Mouse (Mus musculus) cortical plate, adult 2 months (tissue): ENCODE measurements around the gene Copg1. TPM values are rescaled to one million over a fixed set of nuclear protein-coding genes. Genes with fewer than 3 reads are reported as not detected.

Source experiments
- H3K27ac ChIP-seq: fragments of 200-500 bp; 2 replicates; pipeline ENCODE4 v1.5.1; 2012; ENCODE audit warnings: low read length, control low read depth, inconsistent platforms; ENCODE audit not compliant: insufficient read depth
- H3K4me1 ChIP-seq: fragments of 200-500 bp; 2 replicates; pipeline ENCODE4 v1.6.1; 2011; ENCODE audit warnings: low read length; ENCODE audit not compliant: control insufficient read depth, insufficient read depth
- H3K4me3 ChIP-seq: fragments of 200-500 bp; 2 replicates; pipeline ENCODE4 v1.5.1; 2011; ENCODE audit warnings: mild to moderate bottlenecking, low read length, control low read depth; ENCODE audit not compliant: insufficient read depth
- CTCF ChIP-seq: fragments of 200-500 bp; IDR thresholded peaks from 2 replicates; pipeline ENCODE4 v1.5.1; 2011; ENCODE audit warnings: mild to moderate bottlenecking, control low read depth, low read length; ENCODE audit not compliant: insufficient read depth; ENCODE audit errors: extremely low read depth
- POLR2A ChIP-seq: fragments of 200-500 bp; IDR thresholded peaks from 2 replicates; pipeline ENCODE4 v1.6.1; 2011; ENCODE audit warnings: mild to moderate bottlenecking, low read length, control low read depth; ENCODE audit not compliant: insufficient read depth; ENCODE audit errors: extremely low read depth
- polyA plus RNA-seq: library from polyadenylated mRNA; depleted of rRNA; stranded (reverse); fragments of >200 nt; gene quantifications from 2 replicates; pipeline ENCODE4 v1.2.3, GENCODE M21; 2012; rRNA removed

Copg1 gene
- 163 and 165 TPM in 2 replicates for polyA plus RNA-seq

DNA sequence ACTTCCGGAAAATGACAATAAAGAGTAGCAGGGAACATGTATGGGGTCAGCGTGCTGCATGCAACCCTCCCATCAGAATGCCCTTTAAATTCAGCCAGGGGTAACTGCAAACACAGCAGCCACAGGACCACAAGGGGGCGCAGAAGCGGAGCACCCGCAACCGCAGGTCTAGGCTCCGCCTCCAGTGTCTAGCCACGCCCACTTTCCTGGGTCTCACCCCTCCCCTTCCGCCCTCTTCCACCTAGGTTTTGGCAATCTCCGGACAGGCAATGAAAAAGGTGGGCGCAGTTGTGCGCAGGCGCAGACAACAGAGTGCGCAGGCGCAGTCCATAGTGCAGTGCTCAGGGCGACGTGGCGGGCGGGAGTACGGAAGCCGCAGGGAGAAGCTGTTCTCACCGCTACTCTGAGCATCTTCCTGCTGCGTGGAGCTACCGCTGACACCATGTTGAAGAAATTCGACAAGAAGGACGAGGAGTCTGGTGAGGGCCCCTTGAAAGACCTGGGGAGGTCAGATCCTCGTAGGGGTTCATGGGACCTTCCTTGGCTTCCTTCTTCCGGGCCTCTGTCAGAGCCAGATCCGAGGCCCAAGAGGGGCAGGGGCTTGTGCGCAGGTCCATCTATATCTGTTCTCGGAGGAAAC is at the start of gene Copg1:
Copg1 (plus strand) TSS at position 221 of the 640 bp plus-strand sequence.
- H3K4me1 ChIP-seq, result peaks cover 5% of the 10 kb centered on the region
- H3K4me3 ChIP-seq, result peak within 1 kb of the TSS; percentile 82
- H3K27ac ChIP-seq, result no peak within 1 kb of the TSS
- TF ChIP-seq POLR2A (peak; percentile 91), CTCF (peak; percentile 72)

- TF ChIP-seq CTCF (no peak), POLR2A (peak; percentile 94)
- H3K4me1 ChIP-seq, result peaks cover 2% of the 10 kb centered on the region; the same call in 1 of the 2 replicates
- peak within 1 kb of the TSS; percentile 90 for H3K27ac ChIP-seq
- H3K4me3 ChIP-seq, result peak within 1 kb of the TSS; percentile 52
These were observed 48.9 kb upstream of the Copg1 start, which contains the start of gene Isy1 for GRCm38 (mm10) chr6:87838551-87839197. Isy1 (minus strand) TSS chr6:87838798.

DNA sequence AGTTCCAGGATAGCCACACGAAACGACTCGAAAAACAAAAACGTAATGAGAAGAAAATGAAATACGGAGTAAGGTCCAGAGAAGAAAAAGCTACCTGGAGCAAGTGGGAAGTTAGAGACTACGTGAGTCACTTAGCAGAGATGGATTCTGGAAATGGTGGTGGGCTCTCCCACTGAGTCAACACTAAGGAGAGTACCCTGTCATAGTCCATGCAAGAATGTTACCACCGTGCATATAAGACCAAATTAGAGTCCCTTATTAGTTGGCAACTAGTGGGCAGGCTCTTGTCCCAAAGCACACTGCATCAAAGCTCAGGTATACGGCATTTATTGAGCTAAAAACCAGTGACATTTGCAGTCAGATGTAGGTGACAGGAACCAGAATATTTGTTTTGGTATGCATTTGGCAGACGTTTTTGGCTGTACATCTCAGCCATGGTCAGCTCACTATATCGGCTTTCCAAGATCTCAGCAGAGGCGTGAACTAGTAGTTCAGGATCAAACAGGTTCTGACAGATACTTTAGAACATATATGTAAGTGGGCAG is 47.7 kb upstream of the Copg1 start:
- Histone ChIP-seq H3K27ac (no peak overlapping the region), H3K4me3 (no peak overlapping the region), H3K4me1 (peaks cover 2% of the 10 kb centered on the region; the same call in 1 of the 2 replicates)
- TF ChIP-seq CTCF (no peak), POLR2A (no peak)

DNA sequence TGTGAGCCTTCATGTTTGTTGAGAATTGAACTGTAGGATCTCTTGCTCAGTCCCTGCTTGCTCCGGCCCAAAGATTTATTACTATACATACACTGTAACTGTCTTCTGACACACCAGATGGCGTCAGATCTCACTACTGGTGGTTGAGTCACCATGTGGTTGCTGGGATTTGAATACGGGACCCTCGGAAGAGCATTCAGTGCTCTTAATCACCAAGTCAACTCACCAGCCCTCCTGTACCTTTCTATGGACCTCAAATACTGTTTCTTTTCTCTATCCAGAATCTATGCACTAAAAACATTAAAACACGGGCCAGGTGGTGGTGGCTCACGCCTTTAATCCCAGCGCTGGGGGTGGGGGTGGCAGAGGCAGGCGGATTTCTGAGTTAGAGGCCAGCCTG is 46.0 kb upstream of the Copg1 start:
- Histone ChIP-seq H3K4me1 (peaks cover 3% of the 10 kb centered on the region; the same call in 1 of the 2 replicates), H3K27ac (no peak overlapping the region), H3K4me3 (no peak overlapping the region)
- TF ChIP-seq CTCF, result no peak
- TF ChIP-seq POLR2A, result no peak

GRCm38 (mm10) chr6:87842254-87842653 is 45.4 kb upstream of the Copg1 start:
- TF ChIP-seq POLR2A, result no peak
- TF ChIP-seq CTCF, result no peak
- Histone ChIP-seq H3K4me1 (peaks cover 3% of the 10 kb centered on the region), H3K27ac (no peak overlapping the region), H3K4me3 (no peak overlapping the region)

- H3K27ac ChIP-seq, result no peak overlapping the region
- H3K4me3 ChIP-seq, result no peak overlapping the region
These were observed 42.5 kb upstream of the Copg1 start for GRCm38 (mm10) chr6:87845031-87845695.

GRCm38 (mm10) chr6:87846813-87847212 is 40.8 kb upstream of the Copg1 start:
- Histone ChIP-seq H3K4me3 (no peak overlapping the region), H3K4me1 (peaks cover 6% of the 10 kb centered on the region), H3K27ac (no peak overlapping the region)
- TF ChIP-seq POLR2A (no peak), CTCF (no peak)

More at GRCm38 (mm10) chr6:87845031-87845695, 42.5 kb upstream of the Copg1 start:
- H3K4me1 ChIP-seq, result peaks cover 6% of the 10 kb centered on the region
- TF ChIP-seq POLR2A (no peak), CTCF (no peak)

DNA sequence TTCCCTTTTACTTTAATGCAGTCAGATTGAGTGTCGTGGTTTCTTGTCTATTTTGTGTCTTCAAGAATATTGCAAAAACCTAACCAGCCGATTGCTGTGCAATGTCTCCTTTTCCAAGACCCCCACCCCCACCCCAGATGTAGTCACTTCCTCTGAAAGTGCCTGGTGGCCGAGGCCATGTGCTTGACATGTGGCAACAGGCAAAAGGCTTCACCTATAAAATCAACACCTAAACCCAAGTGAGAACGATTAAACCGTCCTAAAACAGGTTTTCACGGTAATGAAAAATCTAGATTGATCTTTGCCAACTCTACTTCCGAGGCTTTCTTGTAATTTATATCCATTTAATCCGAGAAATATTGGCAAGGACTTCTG is 37.8 kb upstream of the Copg1 start:
- Histone ChIP-seq H3K27ac (no peak overlapping the region), H3K4me3 (peak overlapping the region; percentile 95), H3K4me1 (peaks cover 6% of the 10 kb centered on the region)
- TF ChIP-seq CTCF (no peak), POLR2A (no peak)

DNA sequence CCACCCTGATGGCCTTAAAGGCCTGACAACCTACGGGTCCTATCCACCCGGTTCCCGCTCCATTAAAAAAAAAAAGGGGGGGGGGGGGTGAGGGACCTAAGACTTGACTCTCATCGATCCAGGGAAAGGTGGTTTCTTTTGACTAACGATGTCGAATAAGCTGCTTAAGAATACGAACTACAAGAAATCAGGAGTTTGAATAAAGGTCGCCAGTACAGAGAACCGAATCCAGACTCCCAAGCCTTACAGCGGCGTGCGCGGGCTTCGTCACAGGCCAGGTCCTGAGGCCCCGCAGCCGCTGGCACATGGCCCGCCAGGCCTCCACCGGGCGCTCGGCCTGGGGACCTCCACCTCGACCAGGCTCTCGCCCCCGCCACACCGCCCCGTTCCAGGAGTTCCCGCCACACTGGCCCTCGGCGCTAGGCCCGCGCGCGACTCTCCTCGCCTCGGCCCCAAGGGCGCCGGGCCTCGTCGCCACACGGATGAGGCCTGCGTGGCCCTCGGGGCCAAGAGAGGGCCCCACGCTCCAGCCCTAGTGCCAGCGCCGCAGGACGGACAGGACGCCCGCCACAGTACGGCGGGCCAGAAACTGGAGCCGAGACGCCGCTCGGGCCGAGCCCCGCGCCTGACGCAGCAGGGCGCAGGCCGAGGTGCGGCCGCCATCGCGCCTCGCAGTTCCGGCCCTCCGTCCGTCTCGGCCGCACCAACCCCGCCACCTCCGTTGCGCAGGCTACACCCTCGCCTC is 37.3 kb upstream of the Copg1 start:
- H3K4me3 ChIP-seq, result peak overlapping the region; percentile 95
- H3K27ac ChIP-seq, result peak overlapping the region; percentile 97
- H3K4me1 ChIP-seq, result peaks cover 6% of the 10 kb centered on the region
- no peak for TF ChIP-seq POLR2A
- TF ChIP-seq CTCF, result no peak
